Mouse (Mus musculus) forebrain, embryonic 16.5 days (tissue): ENCODE measurements around the gene Galnt6. TPM values are rescaled to one million over a fixed set of nuclear protein-coding genes. Genes with fewer than 3 reads are reported as not detected.

Source experiments
- ATAC-seq: fragments of 200-750 bp; cut with Nextera tagmentation; 2 replicates; pipeline ENCODE4 v1.8.0; 2017; ENCODE audit warnings: mild to moderate bottlenecking, moderate library complexity
- H3K27ac ChIP-seq: fragments of 300-500 bp; sonication (generic); 2 replicates; pipeline ENCODE4 v1.5.1; 2014; ENCODE audit warnings: low read length, control low read depth
- H3K27me3 ChIP-seq: fragments of 300-500 bp; sonication (generic); replicated peaks from 2 replicates; pipeline ENCODE4 v1.6.1; 2014; ENCODE audit warnings: low read length; ENCODE audit not compliant: control insufficient read depth, insufficient read depth
- H3K36me3 ChIP-seq: fragments of 300-500 bp; sonication (generic); 2 replicates; pipeline ENCODE4 v1.6.1; 2014; ENCODE audit not compliant: control insufficient read depth, insufficient read depth
- H3K4me1 ChIP-seq: fragments of 300-500 bp; sonication (generic); replicated peaks from 2 replicates; pipeline ENCODE4 v1.6.1; 2014; ENCODE audit warnings: low read length; ENCODE audit not compliant: control insufficient read depth, insufficient read depth
- H3K4me2 ChIP-seq: fragments of 300-500 bp; sonication (generic); 2 replicates; pipeline ENCODE4 v1.6.1; 2014; ENCODE audit warnings: mild to moderate bottlenecking, low read length, control low read depth
- H3K4me3 ChIP-seq: fragments of 300-500 bp; sonication (generic); replicated peaks from 2 replicates; pipeline ENCODE4 v1.5.1; 2014; ENCODE audit warnings: mild to moderate bottlenecking, low read length, control low read depth
- H3K9ac ChIP-seq: fragments of 300-500 bp; sonication (generic); replicated peaks from 2 replicates; pipeline ENCODE4 v1.6.1; 2014; ENCODE audit warnings: low read depth, low read length, control low read depth
- H3K9me3 ChIP-seq: fragments of 300-500 bp; sonication (generic); 2 replicates; pipeline ENCODE4 v1.6.1; 2016; ENCODE audit warnings: low read length; ENCODE audit not compliant: control insufficient read depth
- WGBS: fragments of 180-500 bp; shearing (Covaris S2); extraction: QIAGEN DNeasy Blood & Tissue Kit; methylation state at CpG from one replicate; pipeline ENCODE4 v1.1.7; 2014; 5-methylcytosine and 5-hydroxymethylcytosine counted together
- polyA plus RNA-seq: library from polyadenylated mRNA; unstranded; fragments of >200 nt; fragmentation: Nextera tagmentation; extraction: Ambion mirVana; gene quantifications from 2 replicates; pipeline ENCODE4 v1.2.1, GENCODE M21; 2015

The Galnt6 gene
- polyA plus RNA-seq, 1 experiment from 2014 or later, result 0.34 TPM

DNA sequence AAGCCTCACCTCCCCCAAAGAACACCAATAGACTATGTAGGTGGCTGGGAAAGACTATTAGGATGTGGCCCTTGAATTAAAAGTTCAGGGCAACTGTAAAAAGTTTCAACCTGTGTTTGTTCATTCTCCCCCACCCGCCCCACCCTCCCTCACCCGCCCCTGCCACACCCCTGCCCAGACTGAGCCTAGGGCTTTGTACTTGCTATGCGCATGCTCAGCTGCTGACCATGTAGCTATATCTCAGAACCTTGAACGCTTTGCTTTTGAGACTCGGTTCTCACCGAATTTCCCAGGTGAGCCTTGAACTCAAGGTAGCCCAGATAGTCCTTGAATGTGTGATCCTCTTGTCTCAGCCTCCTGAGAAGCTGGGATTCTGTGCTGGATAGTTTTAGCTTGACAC, 27.3 kb downstream of the Galnt6 start:
- Histone ChIP-seq H3K27ac (no peak overlapping the region), H3K4me2 (no peak overlapping the region), H3K4me1 (no peaks in the 10 kb centered on the region), H3K27me3 (0 out of 2 replicates have a peak, but pooled peaks cover 3% of the 10 kb centered on the region), H3K9me3 (no peaks in the 10 kb centered on the region), H3K36me3 (no peaks in the 10 kb centered on the region), H3K4me3 (no peak overlapping the region), H3K9ac (no peak overlapping the region)
- 80% methylated on average over 6 of the region's 6 CpGs for WGBS
- no peak for ATAC-seq

DNA sequence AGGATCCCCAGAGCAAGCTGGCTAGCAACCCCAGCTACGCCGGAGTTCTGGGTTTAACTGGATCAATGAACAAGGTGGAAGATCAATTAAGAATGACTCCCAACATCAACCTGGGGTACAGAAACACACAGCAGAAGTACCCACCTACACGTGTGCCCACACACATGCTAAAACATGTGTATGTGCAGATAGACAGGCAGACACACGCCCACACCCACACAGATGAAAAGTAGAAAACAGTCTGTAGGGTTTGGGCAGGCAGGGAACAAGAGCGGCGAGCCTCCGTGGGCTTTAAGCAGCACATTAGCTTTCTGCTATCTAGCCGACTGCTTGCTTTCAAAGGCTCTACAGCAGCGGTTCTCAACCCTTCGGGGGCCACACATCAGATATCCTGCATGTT, 28.1 kb downstream of the Galnt6 start:
- 69% methylated on average over 10 of the region's 10 CpGs for WGBS
- Histone ChIP-seq H3K36me3 (no peaks in the 10 kb centered on the region), H3K4me1 (no peaks in the 10 kb centered on the region), H3K27me3 (0 out of 2 replicates have a peak, but pooled peaks cover 3% of the 10 kb centered on the region), H3K4me3 (no peak overlapping the region), H3K27ac (no peak overlapping the region), H3K9me3 (no peaks in the 10 kb centered on the region), H3K9ac (no peak overlapping the region), H3K4me2 (no peak overlapping the region)
- no peak for ATAC-seq

DNA sequence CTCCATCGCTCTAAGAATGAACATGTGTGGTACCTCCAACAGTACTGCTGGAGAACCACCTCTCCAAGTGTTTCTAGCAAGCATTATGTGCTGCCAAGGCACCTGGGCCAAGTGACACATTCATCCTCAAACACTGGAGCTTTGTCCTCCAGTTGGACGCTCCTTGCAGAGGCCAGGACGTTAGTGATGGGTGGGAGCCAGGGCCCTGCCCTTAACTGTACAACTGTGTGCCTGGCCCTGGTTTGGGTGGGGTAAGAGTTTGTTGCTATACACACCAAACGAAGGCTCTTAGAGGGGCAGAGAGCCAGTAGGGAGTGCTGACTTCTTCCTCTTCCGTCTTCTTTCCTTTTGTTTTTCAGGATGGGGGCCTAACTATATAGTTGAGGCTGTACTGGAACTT, 28.8 kb downstream of the Galnt6 start:
- ATAC-seq, result no peak
- Histone ChIP-seq H3K27ac (no peak overlapping the region), H3K9ac (no peak overlapping the region), H3K4me1 (no peaks in the 10 kb centered on the region), H3K9me3 (no peaks in the 10 kb centered on the region), H3K4me2 (no peak overlapping the region), H3K27me3 (0 out of 2 replicates have a peak, but pooled peaks cover 3% of the 10 kb centered on the region), H3K36me3 (no peaks in the 10 kb centered on the region), H3K4me3 (no peak overlapping the region)
- WGBS, result 73% methylated on average over 5 of the region's 5 CpGs

- Histone ChIP-seq H3K4me1 (no peaks in the 10 kb centered on the region), H3K27ac (no peak overlapping the region)
Measured at GRCm38 (mm10) chr15:100699386-100699785, 29.8 kb downstream of the Galnt6 start.

DNA sequence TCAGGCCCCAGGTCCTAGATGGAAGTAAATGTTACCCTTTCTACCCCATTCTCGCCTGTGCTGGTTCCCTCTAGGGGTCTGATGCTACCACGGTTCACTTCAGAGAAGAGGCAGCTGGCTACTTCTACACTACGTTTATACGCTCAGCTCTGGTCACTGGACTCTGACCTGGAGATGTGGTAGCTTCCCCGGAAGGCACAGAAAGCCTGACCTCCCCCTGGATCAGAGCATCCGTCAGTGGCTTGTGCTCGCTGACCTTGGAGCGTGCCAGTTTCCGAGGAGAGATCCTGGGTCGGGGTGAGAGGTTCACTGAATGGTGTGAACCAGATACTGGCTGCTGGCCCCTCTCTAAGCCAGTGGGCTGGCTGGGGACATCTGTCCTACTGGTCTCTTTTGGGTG, 31.1 kb downstream of the Galnt6 start:
- no peaks in the 10 kb centered on the region for H3K27me3 ChIP-seq
- H3K36me3 ChIP-seq, result no peaks in the 10 kb centered on the region
- H3K27ac ChIP-seq, result no peak overlapping the region
- no peak overlapping the region for H3K4me3 ChIP-seq
- H3K9ac ChIP-seq, result no peak overlapping the region
- 82% methylated on average over 10 of the region's 10 CpGs for WGBS
- no peak for ATAC-seq
- no peaks in the 10 kb centered on the region for H3K9me3 ChIP-seq
- no peak overlapping the region for H3K4me2 ChIP-seq
- H3K4me1 ChIP-seq, result no peaks in the 10 kb centered on the region

More at GRCm38 (mm10) chr15:100699386-100699785, 29.8 kb downstream of the Galnt6 start:
- no peaks in the 10 kb centered on the region for H3K36me3 ChIP-seq
- H3K9ac ChIP-seq, result no peak overlapping the region
- 0 out of 2 replicates have a peak, but pooled peaks cover 2% of the 10 kb centered on the region for H3K27me3 ChIP-seq
- no peak overlapping the region for H3K4me2 ChIP-seq
- no peak for ATAC-seq
- no peaks in the 10 kb centered on the region for H3K9me3 ChIP-seq
- WGBS, result 70% methylated on average over 6 of the region's 6 CpGs
- H3K4me3 ChIP-seq, result no peak overlapping the region

GRCm38 (mm10) chr15:100694406-100694805, 34.8 kb downstream of the Galnt6 start:
- Histone ChIP-seq H3K9me3 (peaks cover 9% of the 10 kb centered on the region), H3K27me3 (no peaks in the 10 kb centered on the region), H3K9ac (no peak overlapping the region), H3K36me3 (no peaks in the 10 kb centered on the region), H3K27ac (no peak overlapping the region), H3K4me1 (no peaks in the 10 kb centered on the region), H3K4me2 (no peak overlapping the region), H3K4me3 (no peak overlapping the region)
- WGBS, result 81% methylated on average over 9 of the region's 9 CpGs
- no peak for ATAC-seq

DNA sequence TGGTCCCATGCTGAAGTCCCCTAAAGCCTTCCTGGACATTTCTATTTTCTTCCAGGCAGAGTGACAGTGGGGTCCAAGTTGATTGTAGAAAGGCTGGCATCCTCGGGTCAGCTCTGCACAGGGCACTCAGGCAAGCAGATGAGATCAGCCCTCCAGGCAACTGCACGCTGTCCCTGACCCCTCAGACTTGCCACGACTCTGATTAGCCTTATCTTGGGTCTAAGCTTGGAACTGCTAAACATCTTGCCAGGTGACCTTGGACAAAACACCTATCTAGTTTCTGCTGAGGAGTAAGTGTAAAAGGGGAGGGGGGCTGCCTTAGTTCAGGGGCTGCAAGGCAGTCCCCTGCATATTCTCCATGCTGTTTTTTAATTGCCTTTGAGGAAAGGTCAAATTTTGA, 37.2 kb downstream of the Galnt6 start:
- WGBS, result 80% methylated on average over 3 of the region's 3 CpGs
- Histone ChIP-seq H3K36me3 (no peaks in the 10 kb centered on the region), H3K27ac (no peak overlapping the region), H3K27me3 (no peaks in the 10 kb centered on the region), H3K4me1 (no peaks in the 10 kb centered on the region), H3K9me3 (peaks cover 9% of the 10 kb centered on the region), H3K4me3 (no peak overlapping the region), H3K9ac (no peak overlapping the region), H3K4me2 (no peak overlapping the region)
- ATAC-seq, result no peak

DNA sequence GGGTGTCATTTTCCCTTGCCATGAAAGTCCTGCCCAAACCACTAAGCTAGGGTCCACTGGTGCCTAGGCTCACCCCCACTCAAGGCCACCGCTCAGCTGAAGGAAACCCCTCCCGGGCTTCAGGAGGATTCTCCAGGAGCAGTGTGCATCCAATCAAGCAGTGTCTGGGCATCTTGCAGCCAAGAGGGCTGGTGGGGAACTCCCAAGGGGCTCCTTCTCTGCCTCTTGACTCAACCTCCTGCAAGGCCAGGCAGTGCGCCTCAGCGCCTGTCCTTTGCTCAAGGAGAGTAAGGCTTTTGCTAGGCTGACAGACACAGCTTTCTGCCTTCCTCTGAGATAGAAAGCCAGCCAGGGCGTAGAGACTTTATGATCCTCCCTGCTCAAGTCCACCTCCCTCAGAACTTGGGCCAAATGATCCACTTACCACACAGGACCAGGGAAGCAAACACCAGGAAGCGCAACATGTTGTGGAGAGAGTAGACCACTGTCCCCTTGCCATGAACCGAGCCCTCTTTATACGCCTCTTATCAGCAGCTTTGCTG, 41.7 kb downstream of the Galnt6 start, which contains the start of gene Cela1:
Cela1 (minus strand) TSS at position 492 of the 542 bp plus-strand sequence.
- no peaks in the 10 kb centered on the region for H3K4me1 ChIP-seq
- ATAC-seq, result no peak
- no peaks in the 10 kb centered on the region for H3K36me3 ChIP-seq
- H3K4me3 ChIP-seq, result no peak within 1 kb of the TSS
- peaks cover 9% of the 10 kb centered on the region for H3K9me3 ChIP-seq
- WGBS, result 83% methylated on average over 8 of the region's 8 CpGs
- H3K4me2 ChIP-seq, result no peak within 1 kb of the TSS
- H3K27me3 ChIP-seq, result no peaks in the 10 kb centered on the region
- no peak within 1 kb of the TSS for H3K27ac ChIP-seq
- H3K9ac ChIP-seq, result no peak within 1 kb of the TSS

DNA sequence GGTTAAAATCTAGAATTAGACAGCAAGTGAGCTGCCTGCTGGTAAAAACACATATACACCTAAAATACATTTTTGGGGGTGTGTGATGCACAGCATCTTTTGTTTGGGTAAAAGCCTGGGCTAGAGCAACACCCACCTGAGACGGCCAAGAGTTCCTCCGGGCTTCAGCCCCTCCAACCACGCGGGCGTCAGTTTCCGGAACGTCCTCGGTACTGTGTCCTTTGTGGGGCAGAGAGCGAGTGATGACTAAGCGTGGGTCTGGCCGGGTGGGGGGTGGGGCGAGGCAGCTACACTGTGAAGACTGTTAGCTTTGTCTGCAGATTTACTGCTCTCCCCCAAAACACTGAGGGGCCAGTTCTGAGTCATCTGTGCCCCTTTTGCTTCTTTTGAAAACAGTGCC, 42.2 kb downstream of the Galnt6 start:
- Histone ChIP-seq H3K4me3 (no peak overlapping the region), H3K9me3 (peaks cover 9% of the 10 kb centered on the region), H3K9ac (no peak overlapping the region), H3K27ac (no peak overlapping the region), H3K27me3 (no peaks in the 10 kb centered on the region), H3K4me2 (no peak overlapping the region), H3K4me1 (no peaks in the 10 kb centered on the region), H3K36me3 (no peaks in the 10 kb centered on the region)
- ATAC-seq, result no peak
- WGBS, result 59% methylated on average over 12 of the region's 12 CpGs

DNA sequence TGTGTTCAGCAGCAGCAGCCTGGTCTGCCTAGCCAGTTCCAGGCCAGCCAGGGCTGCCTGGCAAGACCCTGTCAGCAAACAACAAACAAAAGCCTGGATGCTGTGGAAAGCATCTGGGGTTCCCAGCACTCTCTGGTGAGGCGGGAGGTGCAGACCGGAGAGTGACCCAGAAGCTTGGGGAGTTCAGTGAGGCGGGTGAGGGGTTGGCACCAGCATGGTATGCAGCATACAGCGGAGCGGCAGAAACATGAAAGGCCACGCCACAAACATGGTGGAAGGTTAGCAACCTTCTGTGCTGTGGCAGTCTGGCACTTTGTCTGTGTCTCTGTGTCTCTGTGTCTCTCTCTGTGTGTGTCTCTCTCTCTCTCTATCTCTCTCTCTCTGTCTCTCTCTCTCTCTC, 42.7 kb downstream of the Galnt6 start:
- 82% methylated on average over 6 of the region's 6 CpGs for WGBS
- Histone ChIP-seq H3K9ac (no peak overlapping the region), H3K4me1 (no peaks in the 10 kb centered on the region), H3K36me3 (no peaks in the 10 kb centered on the region), H3K4me3 (no peak overlapping the region), H3K27ac (no peak overlapping the region), H3K9me3 (peaks cover 9% of the 10 kb centered on the region), H3K4me2 (no peak overlapping the region), H3K27me3 (no peaks in the 10 kb centered on the region)
- ATAC-seq, result no peak
